Mouse (Mus musculus) hindbrain, postnatal 0 days (tissue): ENCODE measurements at regions not wholly inside any gene's neighbourhood (a gene's known extent, or its start where the extent isn't known, plus 50 kb on each side); places are given as distances from the start of the nearest gene placed in this dataset.

Experiments used
- ATAC-seq: fragments of 200-750 bp; cut with Nextera tagmentation; 2 replicates; pipeline ENCODE4 v1.8.0; 2017; ENCODE audit warnings: mild to moderate bottlenecking, moderate TSS enrichment, moderate library complexity
- DNase-seq: peaks from one replicate; pipeline ENCODE4 v3.0.0-alpha.2; 2015; ENCODE audit warnings: low spot score
- H3K27ac ChIP-seq: fragments of 300-500 bp; sonication (generic); 2 replicates; pipeline ENCODE4 v1.5.1; 2014; ENCODE audit warnings: mild to moderate bottlenecking
- H3K27me3 ChIP-seq: fragments of 300-500 bp; sonication (generic); 2 replicates; pipeline ENCODE4 v1.6.1; 2014; ENCODE audit warnings: low read length, mixed read lengths; ENCODE audit not compliant: insufficient read depth
- H3K36me3 ChIP-seq: fragments of 300-500 bp; sonication (generic); 2 replicates; pipeline ENCODE4 v1.6.1; 2014; ENCODE audit warnings: low read length, mixed read lengths; ENCODE audit not compliant: insufficient read depth
- H3K4me1 ChIP-seq: fragments of 300-500 bp; sonication (generic); 2 replicates; pipeline ENCODE4 v1.6.1; 2014; ENCODE audit warnings: antibody characterized with exemption, low read length, mixed read lengths; ENCODE audit not compliant: insufficient read depth
- H3K4me2 ChIP-seq: fragments of 300-500 bp; sonication (generic); 2 replicates; pipeline ENCODE4 v1.6.1; 2014; ENCODE audit warnings: low read depth, mild to moderate bottlenecking, low read length, moderate library complexity, mixed read lengths
- H3K4me3 ChIP-seq: fragments of 300-500 bp; sonication (generic); 2 replicates; pipeline ENCODE4 v1.5.1; 2014; ENCODE audit warnings: low read length
- H3K9ac ChIP-seq: fragments of 300-500 bp; sonication (generic); replicated peaks from 2 replicates; pipeline ENCODE4 v1.6.1; 2014; ENCODE audit warnings: mild to moderate bottlenecking, low read length, moderate library complexity, mixed read lengths
- H3K9me3 ChIP-seq: fragments of 300-500 bp; sonication (generic); 2 replicates; pipeline ENCODE4 v1.6.1; 2016; ENCODE audit warnings: low read length, mixed read lengths
- CTCF ChIP-seq: IDR thresholded peaks from 2 replicates; pipeline ENCODE4 v1.5.1; 2016; ENCODE audit warnings: antibody characterized with exemption, control low read depth, low read depth
- WGBS: fragments of 180-500 bp; shearing (Covaris S2); extraction: QIAGEN DNeasy Blood & Tissue Kit; methylation state at CpG from one replicate; pipeline ENCODE4 v1.1.7; 2014; 5-methylcytosine and 5-hydroxymethylcytosine counted together

GRCm38 (mm10) chr13:72816856-72817255 lies 188.2 kb downstream of the Irx2 start:
- H3K27me3 ChIP-seq: 0 out of 2 replicates have a peak, but pooled peaks cover 13% of the 10 kb centered on the region
- ATAC-seq: no peak
- H3K4me2 ChIP-seq: no peak overlapping the region
- no peak overlapping the region for H3K9ac ChIP-seq
- no peaks in the 10 kb centered on the region for H3K9me3 ChIP-seq
- no peak for TF ChIP-seq CTCF
- H3K4me3 ChIP-seq: no peak overlapping the region
- no peaks in the 10 kb centered on the region for H3K36me3 ChIP-seq
- no peak for DNase-seq
- WGBS: 35% methylated on average over 8 of the region's 8 CpGs
- H3K27ac ChIP-seq: no peak overlapping the region
- no peaks in the 10 kb centered on the region for H3K4me1 ChIP-seq

GRCm38 (mm10) chr13:72817521-72817920 lies 188.9 kb downstream of the Irx2 start:
- Histone ChIP-seq H3K4me3 (no peak overlapping the region), H3K27ac (no peak overlapping the region), H3K4me2 (no peak overlapping the region), H3K27me3 (0 out of 2 replicates have a peak, but pooled peaks cover 13% of the 10 kb centered on the region), H3K4me1 (no peaks in the 10 kb centered on the region), H3K9me3 (no peaks in the 10 kb centered on the region), H3K9ac (no peak overlapping the region), H3K36me3 (no peaks in the 10 kb centered on the region)
- no peak for ATAC-seq
- TF ChIP-seq CTCF: peak; percentile 25
- WGBS: 37% methylated on average over 2 of the region's 2 CpGs
- peak; percentile 45 for DNase-seq

GRCm38 (mm10) chr13:72817930-72818329 lies 189.3 kb downstream of the Irx2 start:
- no peak for DNase-seq
- peak; percentile 66; the same call in 1 of the 2 replicates for ATAC-seq
- no peak for TF ChIP-seq CTCF
- Histone ChIP-seq H3K36me3 (no peaks in the 10 kb centered on the region), H3K9ac (no peak overlapping the region), H3K9me3 (no peaks in the 10 kb centered on the region), H3K4me1 (no peaks in the 10 kb centered on the region), H3K27ac (no peak overlapping the region), H3K4me2 (no peak overlapping the region), H3K27me3 (0 out of 2 replicates have a peak, but pooled peaks cover 13% of the 10 kb centered on the region), H3K4me3 (no peak overlapping the region)
- WGBS: 24% methylated on average over 6 of the region's 6 CpGs

DNA sequence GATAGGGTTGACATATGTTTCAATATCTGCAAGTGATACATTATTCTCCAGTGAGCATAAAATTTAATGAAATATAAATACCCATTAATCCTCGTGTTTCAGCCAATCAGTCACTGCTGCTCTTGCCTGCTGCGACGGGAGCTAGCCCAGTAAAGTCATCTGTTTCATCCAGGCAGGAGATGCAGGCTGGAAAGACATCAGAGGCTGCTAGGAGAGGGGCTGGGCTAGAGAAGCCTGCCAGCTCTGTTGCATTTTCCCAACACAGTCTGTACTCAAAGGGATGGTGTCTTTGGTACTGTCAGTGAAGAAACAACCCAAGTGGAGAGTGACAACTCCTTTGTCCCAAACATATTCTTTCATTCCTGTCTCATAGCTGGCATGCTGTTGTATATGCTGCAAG lies 198.0 kb downstream of the Irx2 start:
- Histone ChIP-seq H3K27me3 (no peaks in the 10 kb centered on the region), H3K36me3 (no peaks in the 10 kb centered on the region), H3K9me3 (no peaks in the 10 kb centered on the region), H3K4me2 (no peak overlapping the region), H3K9ac (no peak overlapping the region), H3K4me3 (no peak overlapping the region), H3K4me1 (no peaks in the 10 kb centered on the region; the same call in 1 of the 2 replicates), H3K27ac (no peak overlapping the region)
- no peak for TF ChIP-seq CTCF
- DNase-seq (peak; percentile 45), ATAC-seq (peak; percentile 78)
- WGBS: 22% methylated on average over 3 of the region's 3 CpGs

DNA sequence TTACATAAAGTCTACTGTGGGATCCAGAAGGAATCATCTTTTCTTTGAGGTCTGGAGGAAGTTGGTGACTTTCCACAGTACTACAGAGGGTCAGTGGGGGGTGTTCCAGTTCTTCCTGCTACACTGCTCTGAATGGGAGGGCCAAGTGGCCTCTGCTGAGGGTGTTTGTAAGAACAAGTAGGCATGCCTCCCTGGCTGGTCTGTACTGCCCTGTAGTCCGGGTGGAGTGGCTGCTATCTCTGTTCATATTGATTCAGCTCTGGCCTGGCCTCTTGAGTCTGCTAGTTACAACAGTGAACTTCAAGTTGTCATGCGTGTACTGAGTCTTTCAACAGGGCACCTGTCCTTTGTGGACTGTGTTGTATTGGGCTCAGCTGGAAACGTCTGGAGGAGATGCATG lies 200.7 kb downstream of the Irx2 start:
- no peak overlapping the region for H3K27ac ChIP-seq
- no peak overlapping the region for H3K4me3 ChIP-seq
- no peaks in the 10 kb centered on the region; the same call in 1 of the 2 replicates for H3K4me1 ChIP-seq
- WGBS: 78% methylated on average over 3 of the region's 3 CpGs
- no peak for ATAC-seq
- H3K27me3 ChIP-seq: no peaks in the 10 kb centered on the region
- no peak for DNase-seq
- no peak overlapping the region for H3K9ac ChIP-seq
- H3K9me3 ChIP-seq: no peaks in the 10 kb centered on the region
- no peaks in the 10 kb centered on the region for H3K36me3 ChIP-seq
- no peak overlapping the region for H3K4me2 ChIP-seq
- no peak for TF ChIP-seq CTCF

DNA sequence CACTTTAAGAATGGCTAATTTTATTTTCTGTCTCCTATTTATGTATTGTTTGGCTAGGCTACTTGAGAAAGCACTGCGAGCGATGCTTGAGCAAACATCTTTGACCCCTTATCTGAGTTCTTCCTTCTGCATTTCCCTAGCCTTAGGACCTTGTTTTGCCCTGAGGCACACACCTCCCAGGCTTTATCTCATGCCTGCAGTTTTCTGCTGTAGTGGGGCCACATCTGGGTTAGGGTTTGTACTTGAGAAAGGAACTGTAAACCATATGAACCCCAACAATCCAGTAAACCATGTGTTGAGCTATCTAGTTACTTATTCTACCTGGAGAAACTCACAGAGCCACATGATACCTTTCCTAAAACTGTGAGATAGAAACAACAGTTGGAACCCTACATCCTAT lies 204.7 kb downstream of the Irx2 start:
- Histone ChIP-seq H3K36me3 (no peaks in the 10 kb centered on the region), H3K4me2 (no peak overlapping the region), H3K4me1 (no peaks in the 10 kb centered on the region), H3K27ac (no peak overlapping the region), H3K9me3 (no peaks in the 10 kb centered on the region), H3K9ac (no peak overlapping the region), H3K27me3 (no peaks in the 10 kb centered on the region), H3K4me3 (no peak overlapping the region)
- WGBS: 88% methylated on average over 2 of the region's 2 CpGs
- no peak for TF ChIP-seq CTCF
- ATAC-seq: no peak
- no peak for DNase-seq

GRCm38 (mm10) chr13:72837016-72837415 lies 208.4 kb downstream of the Irx2 start:
- DNase-seq (no peak), ATAC-seq (no peak)
- H3K27me3 ChIP-seq: no peaks in the 10 kb centered on the region
- no peaks in the 10 kb centered on the region for H3K9me3 ChIP-seq
- H3K27ac ChIP-seq: no peak overlapping the region
- no peak overlapping the region for H3K9ac ChIP-seq
- no peak for TF ChIP-seq CTCF
- H3K4me1 ChIP-seq: no peaks in the 10 kb centered on the region
- no peak overlapping the region for H3K4me3 ChIP-seq
- no peak overlapping the region for H3K4me2 ChIP-seq
- whole genome bisulfite sequencing: 48% methylated on average over 9 of the region's 9 CpGs
- no peaks in the 10 kb centered on the region for H3K36me3 ChIP-seq
